Mouse (Mus musculus) lung, adult 2 months (tissue): ENCODE measurements around the gene Saysd1. TPM values are rescaled to one million over a fixed set of nuclear protein-coding genes. Genes with fewer than 3 reads are reported as not detected.

ENCODE experiments used
- DNase-seq: peaks from one replicate; pipeline ENCODE4 v3.0.0; 2022
- H3K4me1 ChIP-seq: fragments of 200-500 bp; 2 replicates; pipeline ENCODE4 v1.6.1; 2011; ENCODE audit warnings: low read length; ENCODE audit not compliant: control insufficient read depth, insufficient read depth
- H3K4me3 ChIP-seq: fragments of 200-500 bp; replicated peaks from 2 replicates; pipeline ENCODE3; 2011; ENCODE audit warnings: low read depth, mild to moderate bottlenecking, control low read depth, low read length; ENCODE audit errors: extremely low read depth
- CTCF ChIP-seq: fragments of 200-500 bp; IDR thresholded peaks from 2 replicates; pipeline ENCODE4 v1.5.1; 2011; ENCODE audit warnings: mild to moderate bottlenecking, low read length, control low read depth; ENCODE audit not compliant: insufficient read depth
- POLR2A ChIP-seq: fragments of 200-500 bp; IDR thresholded peaks from 2 replicates; pipeline ENCODE4 v1.6.1; 2011; ENCODE audit warnings: low read depth, mild to moderate bottlenecking, control low read depth, low read length, borderline replicate concordance; ENCODE audit errors: extremely low read depth
- WGBS: fragments of 180-500 bp; shearing (Covaris S2); methylation state at CpG from one replicate; pipeline ENCODE4 v1.1.7; 2018; 5-methylcytosine and 5-hydroxymethylcytosine counted together
- polyA plus RNA-seq: library from polyadenylated mRNA; depleted of rRNA; stranded (reverse); fragments of >200 nt; gene quantifications from 2 replicates; pipeline ENCODE4 v1.2.3, GENCODE M21; 2012

Gene Saysd1
- polyA plus RNA-seq, 1 experiment, result 9.9 TPM

- 87% methylated on average over 22 of the region's 22 CpGs for WGBS
- Histone ChIP-seq H3K4me1 (no peaks in the 10 kb centered on the region), H3K4me3 (no peak overlapping the region)
- TF ChIP-seq POLR2A (no peak), CTCF (no peak)
- DNase-seq, result no peak
These were observed 11.1 kb upstream of the Saysd1 start for GRCm38 (mm10) chr14:20149127-20150080.

GRCm38 (mm10) chr14:20148514-20148913, 10.2 kb upstream of the Saysd1 start:
- H3K4me3 ChIP-seq, result no peak overlapping the region
- DNase-seq, result no peak
- 89% methylated on average over 11 of the region's 11 CpGs for WGBS
- H3K4me1 ChIP-seq, result no peaks in the 10 kb centered on the region
- TF ChIP-seq POLR2A (no peak), CTCF (no peak)

- Histone ChIP-seq H3K4me1 (no peaks in the 10 kb centered on the region), H3K4me3 (no peak overlapping the region)
- no peak for DNase-seq
- 84% methylated on average over 7 of the region's 7 CpGs for WGBS
- no peak for TF ChIP-seq POLR2A
- no peak for TF ChIP-seq CTCF
These were observed 9.5 kb upstream of the Saysd1 start for GRCm38 (mm10) chr14:20147854-20148253.

- Histone ChIP-seq H3K4me3 (no peak overlapping the region), H3K4me1 (no peaks in the 10 kb centered on the region)
- 87% methylated on average over 4 of the region's 4 CpGs for WGBS
- no peak for DNase-seq
- TF ChIP-seq CTCF (no peak), POLR2A (no peak)
These were observed 5.8 kb upstream of the Saysd1 start for GRCm38 (mm10) chr14:20144093-20144492.

- peak; percentile 18 for DNase-seq
- WGBS, result 79% methylated on average over 10 of the region's 10 CpGs
- Histone ChIP-seq H3K4me3 (no peak overlapping the region), H3K4me1 (no peaks in the 10 kb centered on the region)
- TF ChIP-seq POLR2A (no peak), CTCF (no peak)
These were observed 3.2 kb downstream of the Saysd1 start for GRCm38 (mm10) chr14:20134965-20135671.

GRCm38 (mm10) chr14:20128162-20128561, 10.2 kb downstream of the Saysd1 start:
- DNase-seq, result no peak
- Histone ChIP-seq H3K4me3 (no peak overlapping the region), H3K4me1 (no peaks in the 10 kb centered on the region)
- TF ChIP-seq CTCF (no peak), POLR2A (no peak)
- 72% methylated on average over 6 of the region's 6 CpGs for WGBS

- 74% methylated on average over 15 of the region's 15 CpGs for WGBS
- H3K4me3 ChIP-seq, result no peak overlapping the region
- TF ChIP-seq POLR2A (no peak), CTCF (no peak)
- no peak for DNase-seq
- no peaks in the 10 kb centered on the region for H3K4me1 ChIP-seq
These were observed 10.8 kb downstream of the Saysd1 start for GRCm38 (mm10) chr14:20127406-20128087.

- Histone ChIP-seq H3K4me1 (peaks cover 8% of the 10 kb centered on the region), H3K4me3 (no peak overlapping the region)
- DNase-seq, result no peak
- WGBS, result 44% methylated on average over 5 of the region's 5 CpGs
- TF ChIP-seq CTCF (no peak), POLR2A (no peak)
These were observed 17.5 kb downstream of the Saysd1 start for GRCm38 (mm10) chr14:20120868-20121267.

- TF ChIP-seq POLR2A (no peak), CTCF (no peak)
- Histone ChIP-seq H3K4me1 (peaks cover 8% of the 10 kb centered on the region), H3K4me3 (no peak overlapping the region)
- whole genome bisulfite sequencing, result 91% methylated on average over 11 of the region's 11 CpGs
- DNase-seq, result no peak
These were observed 18.3 kb downstream of the Saysd1 start for GRCm38 (mm10) chr14:20120012-20120411.
